Mouse (Mus musculus) lung, adult 2 months (tissue): ENCODE results near the gene Map4k5. TPM values are rescaled to one million over a fixed set of nuclear protein-coding genes. Genes with fewer than 3 reads are reported as not detected.
A peak's percentile ranks its signal among the peaks of the same experiment; 100 is the strongest.

Source experiments
- DNase-seq: peaks from one replicate; pipeline ENCODE4 v3.0.0; 2022
- H3K4me1 ChIP-seq: fragments of 200-500 bp; 2 replicates; pipeline ENCODE4 v1.6.1; 2011; ENCODE audit warnings: low read length; ENCODE audit not compliant: control insufficient read depth, insufficient read depth
- H3K4me3 ChIP-seq: fragments of 200-500 bp; replicated peaks from 2 replicates; pipeline ENCODE3; 2011; ENCODE audit warnings: low read depth, mild to moderate bottlenecking, control low read depth, low read length; ENCODE audit errors: extremely low read depth
- CTCF ChIP-seq: fragments of 200-500 bp; IDR thresholded peaks from 2 replicates; pipeline ENCODE4 v1.5.1; 2011; ENCODE audit warnings: mild to moderate bottlenecking, low read length, control low read depth; ENCODE audit not compliant: insufficient read depth
- POLR2A ChIP-seq: fragments of 200-500 bp; IDR thresholded peaks from 2 replicates; pipeline ENCODE4 v1.6.1; 2011; ENCODE audit warnings: low read depth, mild to moderate bottlenecking, control low read depth, low read length, borderline replicate concordance; ENCODE audit errors: extremely low read depth
- WGBS: fragments of 180-500 bp; shearing (Covaris S2); methylation state at CpG from one replicate; pipeline ENCODE4 v1.1.7; 2018; 5-methylcytosine and 5-hydroxymethylcytosine counted together
- polyA plus RNA-seq: library from polyadenylated mRNA; depleted of rRNA; stranded (reverse); fragments of >200 nt; gene quantifications from 2 replicates; pipeline ENCODE4 v1.2.3, GENCODE M21; 2012

Map4k5 gene
- polyA plus RNA-seq, 1 experiment = 11.4 TPM

DNA sequence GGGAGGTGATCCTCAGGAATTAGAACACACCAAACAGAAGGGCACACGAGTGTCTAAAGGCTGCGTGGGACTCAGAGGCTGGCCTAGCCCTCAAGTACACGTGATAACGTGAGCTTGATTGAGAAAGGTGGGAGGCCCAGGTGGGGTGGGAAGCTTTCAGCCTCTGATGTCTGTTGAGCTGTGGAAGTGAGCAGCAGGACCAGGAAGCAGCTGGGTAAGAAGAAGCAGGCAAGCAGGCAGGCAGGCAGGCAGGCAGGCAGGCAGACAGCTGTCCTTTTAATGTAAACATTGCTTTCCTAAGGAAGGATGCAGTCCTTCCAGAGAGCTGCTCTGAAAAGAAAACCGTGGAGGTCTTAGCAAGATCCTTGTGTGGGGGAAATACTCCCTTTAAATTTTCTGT, 2.5 kb downstream of the Map4k5 start:
- no peak for DNase-seq
- H3K4me1 ChIP-seq = peaks cover 10% of the 10 kb centered on the region
- H3K4me3 ChIP-seq = peak overlapping the region; percentile 14
- TF ChIP-seq POLR2A (no peak), CTCF (no peak)
- 11% methylated on average over 5 of the region's 5 CpGs for WGBS

DNA sequence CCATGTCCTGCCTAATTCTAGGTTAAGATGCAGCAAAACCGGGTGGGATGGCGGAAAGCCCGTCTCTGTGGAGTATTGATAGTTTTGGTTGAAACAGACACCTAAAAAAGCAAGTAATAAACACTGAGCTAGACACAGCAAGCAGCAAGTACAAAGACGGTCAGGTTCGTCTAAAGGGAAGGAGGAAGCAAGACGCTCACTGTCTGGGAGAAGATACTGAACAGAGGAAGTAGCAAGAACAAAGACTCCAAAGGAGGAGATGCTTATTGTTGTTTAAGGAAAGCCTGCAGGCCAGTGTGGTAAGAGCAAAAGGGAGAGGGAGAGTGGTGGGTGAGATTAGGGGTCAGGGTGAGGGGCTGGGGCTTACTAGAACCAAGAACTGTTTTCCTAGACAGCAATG, 2.9 kb downstream of the Map4k5 start:
- WGBS = 35% methylated on average over 6 of the region's 6 CpGs

DNA sequence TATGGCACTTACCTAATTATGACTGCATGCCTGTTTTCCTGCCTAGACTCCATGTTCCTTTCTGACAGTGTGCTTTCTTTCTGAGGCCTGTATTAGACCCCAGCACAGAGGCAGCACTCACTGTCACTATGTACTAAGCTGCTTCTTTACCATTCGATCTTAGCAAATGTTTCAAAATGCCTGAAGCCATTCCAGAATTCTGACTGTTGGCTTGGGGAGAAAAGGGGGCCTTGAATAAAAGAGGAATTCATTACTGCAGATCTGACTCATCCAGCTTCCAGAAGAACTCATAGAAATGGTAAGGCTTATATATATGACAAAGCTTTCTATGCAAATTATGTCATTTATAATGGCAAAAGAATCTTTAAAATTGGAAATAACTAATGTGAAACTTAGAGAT, 4.7 kb downstream of the Map4k5 start:
- DNase-seq = no peak
- WGBS = 48% methylated on average over 1 of the region's 1 CpGs
- no peak overlapping the region for H3K4me3 ChIP-seq

More for the DNA sequence above, 2.9 kb downstream of the Map4k5 start:
- Histone ChIP-seq H3K4me3 (no peak overlapping the region), H3K4me1 (peaks cover 10% of the 10 kb centered on the region)
- no peak for DNase-seq
- TF ChIP-seq POLR2A (no peak), CTCF (no peak)

DNA sequence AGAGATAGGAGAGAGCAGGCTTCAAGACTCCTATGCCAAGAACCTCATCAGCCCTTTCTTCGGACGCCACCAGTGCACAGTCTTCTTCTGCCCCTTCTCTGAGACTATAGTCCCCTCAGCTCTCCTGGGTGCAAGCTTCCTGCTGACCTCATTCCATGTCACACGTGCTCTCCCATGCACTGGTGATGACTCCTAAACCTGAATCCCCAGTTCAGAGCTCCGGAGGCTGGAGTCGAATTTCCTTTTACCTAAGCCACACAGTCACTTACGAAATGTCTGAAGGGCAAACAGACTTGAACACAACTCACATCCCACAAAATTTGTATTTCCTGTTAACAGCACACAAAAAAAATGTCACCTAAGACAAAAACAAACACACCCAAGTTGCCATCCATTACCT, 5.2 kb downstream of the Map4k5 start:
- Histone ChIP-seq H3K4me3 (no peak overlapping the region), H3K4me1 (peaks cover 15% of the 10 kb centered on the region)
- TF ChIP-seq CTCF (no peak), POLR2A (no peak)
- no peak for DNase-seq
- 61% methylated on average over 6 of the region's 6 CpGs for WGBS

More for the DNA sequence above, 4.7 kb downstream of the Map4k5 start:
- no peak for TF ChIP-seq CTCF
- TF ChIP-seq POLR2A = no peak
- H3K4me1 ChIP-seq = peaks cover 15% of the 10 kb centered on the region

DNA sequence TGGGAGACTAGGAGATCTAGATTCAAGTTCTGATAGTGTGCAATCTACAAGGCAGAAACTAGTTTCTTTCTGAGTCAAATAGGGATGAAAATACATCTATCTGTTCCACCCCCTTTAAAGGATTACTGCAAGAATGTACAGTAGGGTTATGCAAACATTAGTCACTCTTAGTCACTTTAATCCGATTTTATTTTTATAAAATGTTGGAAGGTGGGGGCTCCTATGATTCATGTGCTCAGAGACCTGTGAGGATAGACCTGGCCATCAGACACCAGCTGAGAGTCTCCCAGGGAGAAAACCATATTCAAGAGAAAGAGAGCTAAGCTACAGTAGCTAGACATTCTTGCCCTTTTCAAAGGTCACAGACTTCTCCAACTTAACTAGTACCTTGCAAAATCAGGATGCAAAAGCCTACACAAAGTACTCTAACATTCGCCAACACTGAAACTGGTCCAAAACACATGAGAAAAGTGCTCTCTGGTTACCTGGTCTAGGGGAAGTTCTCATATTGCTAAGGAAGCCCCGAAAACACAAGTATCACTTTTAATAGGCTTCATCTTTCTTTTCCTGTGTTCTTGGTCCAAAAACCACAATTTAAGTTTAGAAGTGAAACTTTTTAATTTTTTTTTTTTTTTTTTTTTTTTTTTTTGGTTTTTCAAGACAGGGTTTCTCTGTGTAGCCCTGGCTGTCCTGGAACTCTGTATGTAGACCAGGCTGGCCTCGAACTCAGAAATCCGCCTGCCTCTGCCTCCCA, 7.7 kb downstream of the Map4k5 start:
- TF ChIP-seq CTCF = no peak
- TF ChIP-seq POLR2A = no peak
- no peak for DNase-seq
- H3K4me3 ChIP-seq = no peak overlapping the region
- WGBS = 69% methylated on average over 5 of the region's 5 CpGs
- peaks cover 12% of the 10 kb centered on the region for H3K4me1 ChIP-seq

DNA sequence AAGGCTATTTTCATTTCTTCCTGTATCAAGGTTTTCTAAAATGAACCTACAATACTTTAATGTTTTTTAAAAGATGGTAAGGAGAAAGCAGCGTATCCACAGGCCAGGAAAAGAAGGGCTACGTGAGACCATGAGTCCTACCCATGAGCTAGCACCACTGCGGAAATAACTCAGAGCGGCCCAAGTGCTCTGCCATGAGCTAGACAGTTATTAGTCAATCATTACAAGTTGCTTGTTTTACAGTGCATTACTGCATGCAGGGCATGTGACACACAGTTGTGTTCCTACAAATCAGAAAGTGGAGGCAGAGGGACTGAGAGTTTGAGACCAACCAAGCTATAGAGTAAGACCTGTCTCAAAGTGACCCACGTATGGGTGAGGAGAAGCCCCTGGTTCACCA, 8.9 kb downstream of the Map4k5 start:
- Histone ChIP-seq H3K4me1 (peaks cover 11% of the 10 kb centered on the region), H3K4me3 (no peak overlapping the region)
- WGBS = 78% methylated on average over 5 of the region's 5 CpGs
- DNase-seq = no peak
- no peak for TF ChIP-seq CTCF
- no peak for TF ChIP-seq POLR2A

DNA sequence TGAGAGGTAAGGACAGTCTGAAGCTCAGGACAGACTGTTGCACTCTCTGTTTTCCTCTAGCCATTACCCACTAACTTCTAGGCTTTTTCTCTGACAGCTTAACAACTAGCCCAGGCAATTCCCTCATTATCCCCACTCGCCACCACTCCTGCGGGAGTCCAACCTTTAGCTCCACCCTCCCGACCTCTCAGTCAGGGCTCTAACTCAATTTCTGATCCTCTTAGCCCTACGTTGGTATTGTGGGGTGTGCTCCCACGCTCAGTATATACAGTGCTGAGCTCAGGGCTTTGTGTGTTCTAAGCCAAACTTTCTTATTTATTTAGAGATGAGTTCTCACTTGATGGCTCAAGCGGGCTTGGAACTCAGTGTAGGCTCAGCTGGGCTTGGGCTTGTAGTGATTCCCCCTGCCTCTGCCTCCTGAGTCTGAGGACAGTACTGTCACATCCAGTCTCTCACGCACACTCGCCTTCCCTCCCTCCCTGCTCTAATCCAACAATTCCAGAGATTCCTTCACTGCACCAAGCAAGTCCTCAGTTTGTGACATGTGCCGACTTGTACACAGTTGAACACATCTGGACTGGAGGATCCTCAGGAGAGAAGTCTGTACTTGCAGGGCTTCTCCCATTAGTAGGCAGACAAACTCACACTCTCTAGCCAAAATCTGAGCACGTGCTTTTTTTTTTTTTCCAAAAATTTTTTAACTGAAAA, 11.6 kb downstream of the Map4k5 start:
- TF ChIP-seq POLR2A (no peak), CTCF (no peak)
- Histone ChIP-seq H3K4me3 (no peak overlapping the region), H3K4me1 (peaks cover 21% of the 10 kb centered on the region)
- WGBS = 55% methylated on average over 10 of the region's 10 CpGs
- no peak for DNase-seq

DNA sequence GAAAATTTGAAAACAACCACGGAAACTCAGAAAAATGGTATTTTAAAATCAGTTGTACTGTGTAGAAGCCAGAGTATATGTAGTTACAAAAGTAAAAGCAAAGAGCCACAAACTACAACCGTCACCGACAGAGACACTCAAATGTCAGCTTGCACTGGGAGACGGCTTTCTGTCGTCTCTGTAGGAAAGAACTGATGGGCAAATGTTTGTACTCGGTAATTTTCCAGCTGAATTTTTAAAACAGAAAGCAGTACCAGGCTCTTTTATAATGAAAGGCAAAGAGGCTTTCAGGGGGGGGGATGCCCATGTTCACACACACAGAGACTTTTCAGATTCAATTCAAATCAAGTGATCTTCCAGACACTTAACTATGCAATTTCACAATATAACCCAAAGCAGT, 13.3 kb downstream of the Map4k5 start:
- no peak overlapping the region for H3K4me3 ChIP-seq
- 26% methylated on average over 6 of the region's 6 CpGs for WGBS
- TF ChIP-seq CTCF (no peak), POLR2A (no peak)
- DNase-seq = no peak
- H3K4me1 ChIP-seq = peaks cover 18% of the 10 kb centered on the region

DNA sequence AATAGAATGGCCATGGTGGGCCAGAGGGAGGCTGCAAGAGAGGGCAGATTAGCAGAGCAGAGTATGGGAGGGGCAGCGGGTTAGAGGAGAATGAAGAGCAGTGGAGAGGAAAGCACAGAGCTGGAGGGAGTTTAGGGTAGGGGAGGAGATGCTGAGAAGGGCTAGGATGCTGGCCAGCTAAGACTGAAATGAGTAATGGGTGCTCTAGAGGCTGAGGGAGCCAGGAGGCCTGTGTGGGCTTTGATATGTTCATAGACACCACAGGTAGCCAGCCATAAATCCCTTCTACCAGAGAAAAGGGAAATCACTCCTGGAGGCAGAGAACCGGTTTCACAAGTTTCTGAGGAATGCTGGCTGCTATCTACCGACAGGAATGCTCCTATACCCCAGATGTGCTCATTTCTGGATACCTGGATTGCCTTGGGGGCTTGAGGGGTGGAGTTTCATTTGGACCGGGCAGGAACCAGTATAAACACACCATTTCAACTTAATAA, 13.8 kb downstream of the Map4k5 start:
- WGBS = 28% methylated on average over 4 of the region's 4 CpGs
- H3K4me3 ChIP-seq = no peak overlapping the region
- no peak for DNase-seq

DNA sequence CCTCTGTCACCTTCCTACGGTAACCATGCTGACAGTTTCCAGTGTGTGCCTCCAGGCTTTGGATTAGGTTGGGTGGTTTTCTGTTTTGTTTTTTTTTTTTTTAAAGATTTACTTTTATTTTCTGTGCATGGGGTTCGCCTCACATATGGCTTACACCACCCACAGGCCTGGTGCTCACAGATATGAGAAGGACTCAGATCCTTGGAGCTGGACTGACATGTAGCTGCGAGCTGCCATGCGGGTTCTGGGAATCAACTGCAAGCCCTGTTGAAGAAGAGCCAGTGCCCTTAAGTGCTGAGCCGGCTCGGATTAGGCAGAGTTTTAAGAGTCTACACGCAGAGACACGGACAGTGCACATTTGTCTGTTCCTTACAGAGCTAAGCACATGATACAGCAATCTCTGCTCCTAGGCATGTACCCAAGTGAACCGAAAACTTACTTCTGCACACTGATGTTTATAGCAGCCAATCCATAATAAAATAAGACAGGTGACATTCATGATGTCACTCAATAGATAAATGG, 15.1 kb downstream of the Map4k5 start:
- no peak for DNase-seq
- 75% methylated on average over 9 of the region's 9 CpGs for WGBS

More for the DNA sequence above, 13.8 kb downstream of the Map4k5 start:
- peaks cover 18% of the 10 kb centered on the region for H3K4me1 ChIP-seq
- TF ChIP-seq POLR2A (no peak), CTCF (no peak)

More for the DNA sequence above, 15.1 kb downstream of the Map4k5 start:
- H3K4me3 ChIP-seq = no peak overlapping the region
- H3K4me1 ChIP-seq = peaks cover 16% of the 10 kb centered on the region
- TF ChIP-seq POLR2A (no peak), CTCF (no peak)
